9 mouse cellular contexts compared by ENCODE assay signal in genomic region chr5:32520381-32520780, GRCm38 (mm10).
DNase-seq lines count a peak whose midpoint lies in the region; ATAC-seq and TF ChIP-seq lines count a peak whose summit lies in the region.
"Had no signal": no experiment of that assay in that cellular context is flagged by ENCODE, and none has a peak within 500 bp of the region (broad histone marks: within the 10 kb centered on the region; RNA-seq: fewer than 3 reads in every experiment).

No protein-coding gene starts in this region.

- WGBS in hindbrain, embryonic 11.5 days, result 47% methylated on average over 1 of the region's 1 CpGs
- 61% methylated on average over 1 of the region's 1 CpGs for WGBS in hindbrain, embryonic 16.5 days
- WGBS in lung, embryonic 14.5 days, result 39% methylated on average over 1 of the region's 1 CpGs

- peak; percentile 94 for TF ChIP-seq RAD21 in MEL (IDR thresholded peaks at IDR 0.05; ENCODE audit: low read depth, low read length)

- no peak overlapping the region for H3K27ac ChIP-seq in hindbrain, embryonic 11.5 days (ENCODE audit: low read depth, low read length)
- H3K27ac ChIP-seq in hindbrain, embryonic 16.5 days (ENCODE audit: low read depth, low read length), result no peak overlapping the region
- H3K27ac ChIP-seq in MEL (ENCODE audit: control insufficient read depth, low read depth, low read length), result no peak overlapping the region
- H3K27ac ChIP-seq in lung, embryonic 14.5 days (ENCODE audit: low read depth), result no peak overlapping the region
- H3K27ac ChIP-seq: hindbrain, embryonic 15.5 days had no signal

- ATAC-seq in hindbrain, embryonic 11.5 days (ENCODE audit: low FRiP score), result no peak
- ATAC-seq in hindbrain, embryonic 16.5 days, result no peak
- ATAC-seq in lung, embryonic 14.5 days (ENCODE audit: insufficient read depth), result no peak
- no peak for ATAC-seq in inflammation-experienced regulatory T-cells, adult 6 months
- ATAC-seq in monocyte, adult 5-6 weeks (replicated peaks; ENCODE audit: insufficient number of reproducible peaks, low FRiP score, low TSS enrichment, poor library complexity, severe bottlenecking), result no peak

- H3K27me3 ChIP-seq in hindbrain, embryonic 11.5 days (ENCODE audit: control insufficient read depth, insufficient read depth, low read length), result no peaks in the 10 kb centered on the region
- no peaks in the 10 kb centered on the region for H3K27me3 ChIP-seq in hindbrain, embryonic 16.5 days (replicated peaks; ENCODE audit: control insufficient read depth, insufficient read depth, low read length)
- H3K27me3 ChIP-seq in MEL (ENCODE audit: control insufficient read depth in 1 of 2, insufficient read depth in 2 of 2, low read length in 2 of 2), result no peaks in the 10 kb centered on the region
- H3K27me3 ChIP-seq in lung, embryonic 14.5 days (ENCODE audit: insufficient read depth, low read length), result no peaks in the 10 kb centered on the region
- H3K27me3 ChIP-seq: hindbrain, embryonic 15.5 days had no signal

- H3K9me3 ChIP-seq in hindbrain, embryonic 11.5 days (ENCODE audit: control insufficient read depth, low read length), result no peaks in the 10 kb centered on the region
- H3K9me3 ChIP-seq in hindbrain, embryonic 16.5 days (ENCODE audit: control insufficient read depth, low read length), result no peaks in the 10 kb centered on the region
- H3K9me3 ChIP-seq in MEL (replicated peaks; ENCODE audit: insufficient read depth, low read length), result no peaks in the 10 kb centered on the region
- no peaks in the 10 kb centered on the region for H3K9me3 ChIP-seq in lung, embryonic 14.5 days (ENCODE audit: low read depth, low read length)
- H3K9me3 ChIP-seq: hindbrain, embryonic 15.5 days had no signal

- TF ChIP-seq POLR2A in MEL (IDR thresholded peaks at IDR 0.05; ENCODE audit: control insufficient read depth in 1 of 2, insufficient read depth in 1 of 2, low read depth in 1 of 2, low read length in 2 of 2, poor library complexity in 1 of 2), result no peak

- H3K9ac ChIP-seq in hindbrain, embryonic 11.5 days (ENCODE audit: low read depth, low read length), result no peak overlapping the region
- no peak overlapping the region for H3K9ac ChIP-seq in hindbrain, embryonic 16.5 days (ENCODE audit: low read depth, low read length)
- no peak overlapping the region for H3K9ac ChIP-seq in MEL (ENCODE audit: control insufficient read depth, low read depth, low read length, poor library complexity, severe bottlenecking)
- no peak overlapping the region for H3K9ac ChIP-seq in lung, embryonic 14.5 days
- H3K9ac ChIP-seq: hindbrain, embryonic 15.5 days had no signal

- peak; percentile 69 to 95 (median 77) for TF ChIP-seq CTCF in MEL (IDR thresholded peaks at IDR 0.05 in 2 of 3, conservative IDR thresholded peaks at IDR 0.05 in 1 of 3; ENCODE audit: control insufficient read depth in 1 of 3, insufficient read depth in 1 of 3, low read depth in 2 of 3, low read length in 3 of 3, poor library complexity in 1 of 3, severe bottlenecking in 1 of 3)
- peak; percentile 56 for TF ChIP-seq CTCF in lung, embryonic 14.5 days (IDR thresholded peaks at IDR 0.05; ENCODE audit: low read depth)

- peak; percentile 9 for DNase-seq in hindbrain, embryonic 11.5 days (ENCODE audit: low spot score)
- DNase-seq in 3T3-L1 (ENCODE audit: low read depth, low spot score) (peak; percentile 45), MEL (ENCODE audit: low read depth, low spot score) (peak; percentile 30)
- peak; percentile 53 to 61 for DNase-seq in cerebellum, postnatal 36 days
- peak; percentile 45 for DNase-seq in lung, embryonic 14.5 days

- H3K4me1 ChIP-seq in hindbrain, embryonic 11.5 days (replicated peaks; ENCODE audit: control insufficient read depth, insufficient read depth, low read length), result no peaks in the 10 kb centered on the region
- H3K4me1 ChIP-seq in hindbrain, embryonic 16.5 days (ENCODE audit: control insufficient read depth, insufficient read depth, low read depth, low read length), result no peaks in the 10 kb centered on the region
- H3K4me1 ChIP-seq in MEL (ENCODE audit: control insufficient read depth in 1 of 2, insufficient read depth in 2 of 2, low read length in 2 of 2), result no peaks in the 10 kb centered on the region
- no peaks in the 10 kb centered on the region for H3K4me1 ChIP-seq in lung, embryonic 14.5 days (ENCODE audit: insufficient read depth)
- H3K4me1 ChIP-seq: hindbrain, embryonic 15.5 days had no signal

- no peak overlapping the region for H3K4me2 ChIP-seq in hindbrain, embryonic 11.5 days (replicated peaks; ENCODE audit: low read depth, low read length)
- no peak overlapping the region for H3K4me2 ChIP-seq in hindbrain, embryonic 16.5 days (ENCODE audit: low read length)
- no peak overlapping the region for H3K4me2 ChIP-seq in lung, embryonic 14.5 days
- H3K4me2 ChIP-seq: hindbrain, embryonic 15.5 days had no signal

- H3K4me3 ChIP-seq in hindbrain, embryonic 11.5 days (ENCODE audit: low read depth, low read length), result no peak overlapping the region
- H3K4me3 ChIP-seq in hindbrain, embryonic 16.5 days (ENCODE audit: low read length), result no peak overlapping the region
- no peak overlapping the region for H3K4me3 ChIP-seq in MEL (ENCODE audit: control insufficient read depth in 1 of 2, insufficient read depth in 1 of 2, low read depth in 2 of 2, low read length in 2 of 2)
- H3K4me3 ChIP-seq in lung, embryonic 14.5 days (ENCODE audit: low read depth, low read length), result no peak overlapping the region
- H3K4me3 ChIP-seq: hindbrain, embryonic 15.5 days had no signal

- no peaks in the 10 kb centered on the region for H3K36me3 ChIP-seq in hindbrain, embryonic 11.5 days (ENCODE audit: control insufficient read depth, insufficient read depth, low read length)
- H3K36me3 ChIP-seq in hindbrain, embryonic 16.5 days (ENCODE audit: control insufficient read depth, insufficient read depth, low read length), result no peaks in the 10 kb centered on the region
- no peaks in the 10 kb centered on the region for H3K36me3 ChIP-seq in MEL (ENCODE audit: control insufficient read depth in 1 of 2, insufficient read depth in 2 of 2, low read length in 2 of 2)
- no peaks in the 10 kb centered on the region for H3K36me3 ChIP-seq in lung, embryonic 14.5 days (ENCODE audit: insufficient read depth)
- H3K36me3 ChIP-seq: hindbrain, embryonic 15.5 days had no signal

- H3K79me2 ChIP-seq in MEL (ENCODE audit: control insufficient read depth, insufficient read depth, low read length, poor library complexity), result no peaks in the 10 kb centered on the region

- TF ChIP-seq EP300 in MEL (IDR thresholded peaks at IDR 0.05; ENCODE audit: low read depth in 1 of 2, low read length in 2 of 2), result no peak

TF ChIP-seq in MEL, 35 proteins besides CTCF, POLR2A, EP300 and RAD21:
- TF ChIP-seq ZMIZ1 (IDR thresholded peaks at IDR 0.05; ENCODE audit: low read depth, low read length) (no peak), E2F4 (IDR thresholded peaks at IDR 0.05; ENCODE audit: borderline replicate concordance, low read depth, low read length) (no peak), ZC3H11A (IDR thresholded peaks at IDR 0.05; ENCODE audit: low read depth, low read length) (peak; percentile 86), ZNF384 (IDR thresholded peaks at IDR 0.05; ENCODE audit: low read depth, low read length) (no peak), SMC3 (IDR thresholded peaks at IDR 0.05; ENCODE audit: low read depth, low read length) (peak; percentile 87)
